Mouse (Mus musculus): Measurements from ENCODE around the gene Tas2r115. TPM values are rescaled to one million over a fixed set of nuclear protein-coding genes. Genes with fewer than 3 reads are reported as not detected.

Tas2r115 gene
- polyA plus RNA-seq, 1 experiment: not detected

Other genes with a start within 250 kb of the Tas2r115 start
- gene Prh1, start 168.2 kb downstream of the Tas2r115 start, polyA plus RNA-seq (2012; rRNA removed): not detected in 2 replicates
- gene Prp2, start 142.1 kb downstream of the Tas2r115 start, polyA plus RNA-seq (2012; rRNA removed): not detected in 2 replicates
- gene A630073D07Rik, start 86.5 kb downstream of the Tas2r115 start, polyA plus RNA-seq (2012; rRNA removed): not detected in 2 replicates
- not detected in 2 replicates for gene Tas2r120, start 81.1 kb downstream of the Tas2r115 start, polyA plus RNA-seq (2012; rRNA removed)
- gene Tas2r121, start 37.0 kb downstream of the Tas2r115 start, polyA plus RNA-seq (2012; rRNA removed): not detected in 2 replicates
- gene Tas2r122, start 26.1 kb downstream of the Tas2r115 start, polyA plus RNA-seq (2012; rRNA removed): not detected in 2 replicates
- not detected in 2 replicates for gene Tas2r124, start 16.7 kb upstream of the Tas2r115 start, polyA plus RNA-seq (2012; rRNA removed)
- gene Tas2r102, start 24.1 kb upstream of the Tas2r115 start, polyA plus RNA-seq (2012; rRNA removed): not detected in 2 replicates
- not detected in 2 replicates for gene Tas2r136, start 40.1 kb upstream of the Tas2r115 start, polyA plus RNA-seq (2012; rRNA removed)
- not detected in 2 replicates for gene Tas2r117, start 64.8 kb upstream of the Tas2r115 start, polyA plus RNA-seq (2012; rRNA removed)
- not detected in 2 replicates for gene Tas2r123, start 109.1 kb upstream of the Tas2r115 start, polyA plus RNA-seq (2012; rRNA removed)
- gene Tas2r116, start 117.4 kb upstream of the Tas2r115 start, polyA plus RNA-seq (2012; rRNA removed): not detected in 2 replicates
- not detected in 2 replicates for gene Tas2r110, start 130.0 kb upstream of the Tas2r115 start, polyA plus RNA-seq (2012; rRNA removed)
- gene Tas2r113, start 155.0 kb upstream of the Tas2r115 start, polyA plus RNA-seq (2012; rRNA removed): not detected in 2 replicates
- gene Tas2r125, start 171.6 kb upstream of the Tas2r115 start, polyA plus RNA-seq (2012; rRNA removed): not detected in 2 replicates
- not detected in 2 replicates for gene Tas2r129, start 213.1 kb upstream of the Tas2r115 start, polyA plus RNA-seq (2012; rRNA removed)
- gene Tas2r131, start 219.9 kb upstream of the Tas2r115 start, polyA plus RNA-seq (2012; rRNA removed): not detected in 2 replicates
- not detected in 2 replicates for gene Tas2r109, start 242.9 kb upstream of the Tas2r115 start, polyA plus RNA-seq (2012; rRNA removed)

Measured in small intestine, adult 2 months (tissue).